Mouse (Mus musculus): ENCODE measurements around the gene Arhgap32. TPM values are rescaled to one million over a fixed set of nuclear protein-coding genes. Genes with fewer than 3 reads are reported as not detected.

Arhgap32 gene
- polyA plus RNA-seq, 1 experiment: 1.5 TPM

GRCm38 (mm10) chr9:32241637-32242199 lies 125.8 kb downstream of the Arhgap32 start:
- H3K27ac ChIP-seq (ENCODE audit: control insufficient read depth, insufficient read depth, low read length): no peak overlapping the region
- DNase-seq: no peak
- no peaks in the 10 kb centered on the region for H3K27me3 ChIP-seq (ENCODE audit: control insufficient read depth, insufficient read depth, low read length)
- H3K36me3 ChIP-seq (ENCODE audit: control insufficient read depth, insufficient read depth, low read length): no peaks in the 10 kb centered on the region
- H3K4me1 ChIP-seq (replicated peaks; ENCODE audit: control insufficient read depth, insufficient read depth, low read length): no peaks in the 10 kb centered on the region
- TF ChIP-seq POLR2A (IDR thresholded peaks at IDR 0.05; ENCODE audit: control insufficient read depth, extremely low read depth, insufficient read depth, low read length, poor library complexity) (no peak), CTCF (IDR thresholded peaks at IDR 0.05; ENCODE audit: borderline replicate concordance, control insufficient read depth, extremely low read depth, insufficient read depth, low read length, poor library complexity) (no peak)
- no peak overlapping the region for H3K4me3 ChIP-seq (ENCODE audit: control insufficient read depth, insufficient read depth, low read length)
- WGBS: 80% methylated on average over 9 of the region's 9 CpGs

- no peak for DNase-seq
- Histone ChIP-seq H3K4me1 (replicated peaks; ENCODE audit: control insufficient read depth, insufficient read depth, low read length) (no peaks in the 10 kb centered on the region), H3K4me3 (ENCODE audit: control insufficient read depth, insufficient read depth, low read length) (no peak overlapping the region), H3K36me3 (ENCODE audit: control insufficient read depth, insufficient read depth, low read length) (no peaks in the 10 kb centered on the region), H3K27me3 (ENCODE audit: control insufficient read depth, insufficient read depth, low read length) (no peaks in the 10 kb centered on the region), H3K27ac (ENCODE audit: control insufficient read depth, insufficient read depth, low read length) (no peak overlapping the region)
- 91% methylated on average over 2 of the region's 2 CpGs for WGBS
- TF ChIP-seq CTCF (IDR thresholded peaks at IDR 0.05; ENCODE audit: borderline replicate concordance, control insufficient read depth, extremely low read depth, insufficient read depth, low read length, poor library complexity) (no peak), POLR2A (IDR thresholded peaks at IDR 0.05; ENCODE audit: control insufficient read depth, extremely low read depth, insufficient read depth, low read length, poor library complexity) (no peak)
Observed at GRCm38 (mm10) chr9:32242921-32243617, 127.1 kb downstream of the Arhgap32 start.

- Histone ChIP-seq H3K36me3 (ENCODE audit: control insufficient read depth, insufficient read depth, low read length) (no peaks in the 10 kb centered on the region), H3K4me3 (ENCODE audit: control insufficient read depth, insufficient read depth, low read length) (no peak overlapping the region), H3K4me1 (replicated peaks; ENCODE audit: control insufficient read depth, insufficient read depth, low read length) (no peaks in the 10 kb centered on the region), H3K27ac (ENCODE audit: control insufficient read depth, insufficient read depth, low read length) (no peak overlapping the region), H3K27me3 (ENCODE audit: control insufficient read depth, insufficient read depth, low read length) (no peaks in the 10 kb centered on the region)
- TF ChIP-seq POLR2A (IDR thresholded peaks at IDR 0.05; ENCODE audit: control insufficient read depth, extremely low read depth, insufficient read depth, low read length, poor library complexity) (no peak), CTCF (IDR thresholded peaks at IDR 0.05; ENCODE audit: borderline replicate concordance, control insufficient read depth, extremely low read depth, insufficient read depth, low read length, poor library complexity) (no peak)
- 93% methylated on average over 3 of the region's 3 CpGs for whole genome bisulfite sequencing
- DNase-seq: no peak
Observed at GRCm38 (mm10) chr9:32245237-32245636, 129.3 kb downstream of the Arhgap32 start.

GRCm38 (mm10) chr9:32246123-32246716 lies 130.3 kb downstream of the Arhgap32 start:
- H3K36me3 ChIP-seq (ENCODE audit: control insufficient read depth, insufficient read depth, low read length): no peaks in the 10 kb centered on the region
- no peaks in the 10 kb centered on the region for H3K27me3 ChIP-seq (ENCODE audit: control insufficient read depth, insufficient read depth, low read length)
- H3K4me1 ChIP-seq (replicated peaks; ENCODE audit: control insufficient read depth, insufficient read depth, low read length): no peaks in the 10 kb centered on the region
- 90% methylated on average over 6 of the region's 6 CpGs for WGBS
- no peak overlapping the region for H3K4me3 ChIP-seq (ENCODE audit: control insufficient read depth, insufficient read depth, low read length)
- no peak for TF ChIP-seq POLR2A (IDR thresholded peaks at IDR 0.05; ENCODE audit: control insufficient read depth, extremely low read depth, insufficient read depth, low read length, poor library complexity)
- TF ChIP-seq CTCF (IDR thresholded peaks at IDR 0.05; ENCODE audit: borderline replicate concordance, control insufficient read depth, extremely low read depth, insufficient read depth, low read length, poor library complexity): no peak
- no peak for DNase-seq
- H3K27ac ChIP-seq (ENCODE audit: control insufficient read depth, insufficient read depth, low read length): no peak overlapping the region

- no peak overlapping the region for H3K27ac ChIP-seq (ENCODE audit: control insufficient read depth, insufficient read depth, low read length)
- no peak for TF ChIP-seq POLR2A (IDR thresholded peaks at IDR 0.05; ENCODE audit: control insufficient read depth, extremely low read depth, insufficient read depth, low read length, poor library complexity)
- TF ChIP-seq CTCF (IDR thresholded peaks at IDR 0.05; ENCODE audit: borderline replicate concordance, control insufficient read depth, extremely low read depth, insufficient read depth, low read length, poor library complexity): no peak
- H3K36me3 ChIP-seq (ENCODE audit: control insufficient read depth, insufficient read depth, low read length): no peaks in the 10 kb centered on the region
- H3K4me1 ChIP-seq (replicated peaks; ENCODE audit: control insufficient read depth, insufficient read depth, low read length): no peaks in the 10 kb centered on the region
- DNase-seq: no peak
- no peak overlapping the region for H3K4me3 ChIP-seq (ENCODE audit: control insufficient read depth, insufficient read depth, low read length)
- no peaks in the 10 kb centered on the region for H3K27me3 ChIP-seq (ENCODE audit: control insufficient read depth, insufficient read depth, low read length)
- WGBS: 85% methylated on average over 4 of the region's 4 CpGs
Observed at GRCm38 (mm10) chr9:32250486-32250885, 134.6 kb downstream of the Arhgap32 start.

GRCm38 (mm10) chr9:32253721-32254120 lies 137.8 kb downstream of the Arhgap32 start:
- H3K4me3 ChIP-seq (ENCODE audit: control insufficient read depth, insufficient read depth, low read length): no peak overlapping the region
- no peak overlapping the region for H3K27ac ChIP-seq (ENCODE audit: control insufficient read depth, insufficient read depth, low read length)
- H3K27me3 ChIP-seq (ENCODE audit: control insufficient read depth, insufficient read depth, low read length): no peaks in the 10 kb centered on the region
- H3K36me3 ChIP-seq (ENCODE audit: control insufficient read depth, insufficient read depth, low read length): no peaks in the 10 kb centered on the region
- no peak for DNase-seq
- no peak for TF ChIP-seq CTCF (IDR thresholded peaks at IDR 0.05; ENCODE audit: borderline replicate concordance, control insufficient read depth, extremely low read depth, insufficient read depth, low read length, poor library complexity)
- 98% methylated on average over 4 of the region's 4 CpGs for WGBS
- no peaks in the 10 kb centered on the region for H3K4me1 ChIP-seq (replicated peaks; ENCODE audit: control insufficient read depth, insufficient read depth, low read length)
